Mouse (Mus musculus): ENCODE results near the gene 2610042L04Rik. TPM values are rescaled to one million over a fixed set of nuclear protein-coding genes. Genes with fewer than 3 reads are reported as not detected.
A peak's percentile ranks its signal among the peaks of the same experiment; 100 is the strongest.
"Not testable (repeated sequence)": the region's sequence is repeated elsewhere in the genome, so short reads cannot be mapped to it uniquely, and the experiment has no call there.

The 2610042L04Rik gene
- 0.74 and 1.3 TPM in 2 replicates for polyA plus RNA-seq (2014; fragmentation: Nextera tagmentation; extraction: Ambion mirVana)

- H3K27me3 ChIP-seq (ENCODE audit: control insufficient read depth, insufficient read depth, low read length); H3K4me1 ChIP-seq (ENCODE audit: control insufficient read depth, insufficient read depth, low read length); H3K9me3 ChIP-seq (replicated peaks; ENCODE audit: control insufficient read depth, low read length); H3K27ac ChIP-seq (replicated peaks; ENCODE audit: low read depth, low read length); H3K36me3 ChIP-seq (replicated peaks; ENCODE audit: control insufficient read depth, insufficient read depth, low read depth, low read length); ATAC-seq (replicated peaks; ENCODE audit: insufficient number of reproducible peaks, low FRiP score, low TSS enrichment, low read depth): not testable (repeated sequence)
- DNase-seq (ENCODE audit: low spot score): peak; percentile 25
- peak within 1 kb of the TSS; percentile 47 for H3K9ac ChIP-seq (replicated peaks; ENCODE audit: low read length)
- peak within 1 kb of the TSS; percentile 64 for H3K4me2 ChIP-seq (ENCODE audit: low read depth, low read length)
- WGBS: 2% methylated on average over 27 of the region's 48 CpGs
- H3K4me3 ChIP-seq (ENCODE audit: low read depth, low read length): peak within 1 kb of the TSS; percentile 35
These were observed at the start of gene 2610042L04Rik for GRCm38 (mm10) chr14:4334476-4335080. Gene 2610042L04Rik (plus strand): TSS chr14:4334763.

GRCm38 (mm10) chr14:4316983-4317382 is 17.6 kb upstream of the 2610042L04Rik start, which contains the start of gene Gm3149:
Gene Gm3149 (plus strand): TSS chr14:4317283.
- H3K4me3 ChIP-seq (ENCODE audit: low read depth, low read length); H3K4me2 ChIP-seq (ENCODE audit: low read depth, low read length); ATAC-seq (replicated peaks; ENCODE audit: insufficient number of reproducible peaks, low FRiP score, low TSS enrichment, low read depth); DNase-seq (ENCODE audit: low spot score); H3K36me3 ChIP-seq (replicated peaks; ENCODE audit: control insufficient read depth, insufficient read depth, low read depth, low read length); H3K9me3 ChIP-seq (replicated peaks; ENCODE audit: control insufficient read depth, low read length); H3K27me3 ChIP-seq (ENCODE audit: control insufficient read depth, insufficient read depth, low read length); H3K4me1 ChIP-seq (ENCODE audit: control insufficient read depth, insufficient read depth, low read length); H3K27ac ChIP-seq (replicated peaks; ENCODE audit: low read depth, low read length); H3K9ac ChIP-seq (replicated peaks; ENCODE audit: low read length): not testable (repeated sequence)
- WGBS: no CpG with 5 or more reads among the region's 1 CpGs

- DNase-seq (ENCODE audit: low spot score): not testable (repeated sequence)
- WGBS: 6% methylated on average over 7 of the region's 8 CpGs
These were observed 943 bp downstream of the 2610042L04Rik start for GRCm38 (mm10) chr14:4335506-4335905.

GRCm38 (mm10) chr14:4368991-4369390 is 34.4 kb downstream of the 2610042L04Rik start:
- H3K9ac ChIP-seq (replicated peaks; ENCODE audit: low read length); H3K36me3 ChIP-seq (replicated peaks; ENCODE audit: control insufficient read depth, insufficient read depth, low read depth, low read length); H3K4me2 ChIP-seq (ENCODE audit: low read depth, low read length); H3K4me1 ChIP-seq (ENCODE audit: control insufficient read depth, insufficient read depth, low read length); DNase-seq (ENCODE audit: low spot score); H3K9me3 ChIP-seq (replicated peaks; ENCODE audit: control insufficient read depth, low read length); H3K27me3 ChIP-seq (ENCODE audit: control insufficient read depth, insufficient read depth, low read length); H3K4me3 ChIP-seq (ENCODE audit: low read depth, low read length); ATAC-seq (replicated peaks; ENCODE audit: insufficient number of reproducible peaks, low FRiP score, low TSS enrichment, low read depth); H3K27ac ChIP-seq (replicated peaks; ENCODE audit: low read depth, low read length): not testable (repeated sequence)
- WGBS: 84% methylated on average over 3 of the region's 3 CpGs

More at GRCm38 (mm10) chr14:4335506-4335905, 943 bp downstream of the 2610042L04Rik start:
- not testable (repeated sequence) for H3K27ac ChIP-seq (replicated peaks; ENCODE audit: low read depth, low read length); ATAC-seq (replicated peaks; ENCODE audit: insufficient number of reproducible peaks, low FRiP score, low TSS enrichment, low read depth); H3K4me1 ChIP-seq (ENCODE audit: control insufficient read depth, insufficient read depth, low read length); H3K4me2 ChIP-seq (ENCODE audit: low read depth, low read length); H3K9me3 ChIP-seq (replicated peaks; ENCODE audit: control insufficient read depth, low read length); H3K36me3 ChIP-seq (replicated peaks; ENCODE audit: control insufficient read depth, insufficient read depth, low read depth, low read length); H3K27me3 ChIP-seq (ENCODE audit: control insufficient read depth, insufficient read depth, low read length); H3K9ac ChIP-seq (replicated peaks; ENCODE audit: low read length); H3K4me3 ChIP-seq (ENCODE audit: low read depth, low read length)

GRCm38 (mm10) chr14:4369691-4370090 is 35.1 kb downstream of the 2610042L04Rik start:
- DNase-seq (ENCODE audit: low spot score); H3K9ac ChIP-seq (replicated peaks; ENCODE audit: low read length); H3K4me3 ChIP-seq (ENCODE audit: low read depth, low read length); H3K36me3 ChIP-seq (replicated peaks; ENCODE audit: control insufficient read depth, insufficient read depth, low read depth, low read length); H3K4me1 ChIP-seq (ENCODE audit: control insufficient read depth, insufficient read depth, low read length); H3K27me3 ChIP-seq (ENCODE audit: control insufficient read depth, insufficient read depth, low read length); H3K4me2 ChIP-seq (ENCODE audit: low read depth, low read length); H3K27ac ChIP-seq (replicated peaks; ENCODE audit: low read depth, low read length); H3K9me3 ChIP-seq (replicated peaks; ENCODE audit: control insufficient read depth, low read length); ATAC-seq (replicated peaks; ENCODE audit: insufficient number of reproducible peaks, low FRiP score, low TSS enrichment, low read depth): not testable (repeated sequence)
- WGBS: 83% methylated on average over 3 of the region's 3 CpGs

DNA sequence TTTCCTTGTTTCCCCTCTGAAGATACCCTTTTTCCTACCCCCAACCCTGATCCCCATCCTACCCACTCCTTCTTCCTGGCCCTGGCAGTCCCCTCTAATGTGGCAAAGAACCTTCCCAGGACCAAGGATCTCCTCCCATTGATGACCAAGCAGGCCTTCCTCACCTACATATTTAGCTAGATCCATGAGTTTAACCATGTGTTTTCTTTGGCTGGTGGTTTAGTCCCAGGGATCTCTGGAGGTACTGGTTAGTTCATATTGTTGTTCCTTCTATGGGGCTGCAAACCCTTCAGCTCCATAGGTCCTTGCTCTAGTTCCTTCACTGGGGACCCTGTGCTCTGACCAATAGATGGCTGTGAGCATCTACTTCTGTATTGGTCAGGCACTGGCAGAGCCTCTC is 43.3 kb downstream of the 2610042L04Rik start:
- H3K9me3 ChIP-seq (replicated peaks; ENCODE audit: control insufficient read depth, low read length); ATAC-seq (replicated peaks; ENCODE audit: insufficient number of reproducible peaks, low FRiP score, low TSS enrichment, low read depth); H3K4me2 ChIP-seq (ENCODE audit: low read depth, low read length); H3K9ac ChIP-seq (replicated peaks; ENCODE audit: low read length); H3K27me3 ChIP-seq (ENCODE audit: control insufficient read depth, insufficient read depth, low read length); DNase-seq (ENCODE audit: low spot score); H3K4me1 ChIP-seq (ENCODE audit: control insufficient read depth, insufficient read depth, low read length); H3K4me3 ChIP-seq (ENCODE audit: low read depth, low read length); H3K27ac ChIP-seq (replicated peaks; ENCODE audit: low read depth, low read length); H3K36me3 ChIP-seq (replicated peaks; ENCODE audit: control insufficient read depth, insufficient read depth, low read depth, low read length): not testable (repeated sequence)

DNA sequence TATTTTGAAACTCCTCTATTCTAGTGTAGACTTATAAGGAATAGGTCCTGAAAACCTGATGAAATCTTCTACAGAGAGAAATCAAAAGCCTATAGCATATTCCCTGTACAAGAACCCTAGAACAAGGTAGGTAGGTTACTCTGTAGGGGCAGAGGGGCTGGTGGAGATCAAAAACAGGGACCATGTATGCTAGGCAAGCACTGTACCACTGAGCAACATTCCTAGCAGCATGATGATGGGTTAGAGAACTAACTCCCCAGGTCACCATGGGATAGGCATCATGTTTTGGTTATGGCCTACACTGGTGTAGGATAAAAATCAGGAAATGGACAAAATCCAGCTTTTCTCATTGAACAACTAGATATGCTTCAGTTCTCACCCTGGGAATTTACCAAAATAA is 51.0 kb downstream of the 2610042L04Rik start:
- not testable (repeated sequence) for H3K4me3 ChIP-seq (ENCODE audit: low read depth, low read length); H3K9me3 ChIP-seq (replicated peaks; ENCODE audit: control insufficient read depth, low read length); H3K27me3 ChIP-seq (ENCODE audit: control insufficient read depth, insufficient read depth, low read length); H3K4me1 ChIP-seq (ENCODE audit: control insufficient read depth, insufficient read depth, low read length); H3K9ac ChIP-seq (replicated peaks; ENCODE audit: low read length); H3K4me2 ChIP-seq (ENCODE audit: low read depth, low read length); ATAC-seq (replicated peaks; ENCODE audit: insufficient number of reproducible peaks, low FRiP score, low TSS enrichment, low read depth); H3K27ac ChIP-seq (replicated peaks; ENCODE audit: low read depth, low read length); H3K36me3 ChIP-seq (replicated peaks; ENCODE audit: control insufficient read depth, insufficient read depth, low read depth, low read length); DNase-seq (ENCODE audit: low spot score)

DNA sequence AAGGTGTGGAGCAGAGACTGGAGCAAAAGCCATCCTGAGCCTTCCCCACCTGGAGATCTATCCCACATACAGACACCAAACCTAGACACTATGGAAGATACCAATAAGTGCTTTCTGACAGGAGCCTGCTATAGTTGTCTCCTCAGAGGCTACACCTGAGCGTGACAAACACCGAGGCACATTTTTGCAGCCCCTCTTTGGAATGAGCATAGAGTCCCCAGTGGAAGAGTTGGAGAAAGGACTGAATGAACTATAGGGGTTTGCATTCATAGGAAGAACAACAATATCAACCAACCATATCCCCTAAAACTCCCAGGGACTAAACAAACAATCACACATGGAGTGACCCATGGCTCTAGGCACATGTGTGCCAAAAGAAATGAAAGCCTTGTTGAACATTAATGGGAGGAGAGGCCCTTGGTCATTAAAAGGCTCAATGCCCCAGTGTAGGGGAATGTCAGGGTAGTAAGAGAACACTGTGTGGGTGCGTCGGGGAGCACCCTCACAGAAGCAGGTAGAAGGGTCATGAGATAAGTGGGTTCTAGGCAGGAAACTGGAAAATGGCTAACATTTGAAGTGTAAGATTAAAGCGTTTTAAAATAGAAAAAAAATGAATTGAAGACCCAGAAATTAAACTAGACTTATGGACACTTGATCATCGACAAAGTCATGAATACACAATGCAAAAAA is 58.4 kb downstream of the 2610042L04Rik start:
- H3K9ac ChIP-seq (replicated peaks; ENCODE audit: low read length); H3K4me1 ChIP-seq (ENCODE audit: control insufficient read depth, insufficient read depth, low read length); DNase-seq (ENCODE audit: low spot score); H3K27me3 ChIP-seq (ENCODE audit: control insufficient read depth, insufficient read depth, low read length); H3K9me3 ChIP-seq (replicated peaks; ENCODE audit: control insufficient read depth, low read length); H3K4me3 ChIP-seq (ENCODE audit: low read depth, low read length); H3K4me2 ChIP-seq (ENCODE audit: low read depth, low read length); H3K36me3 ChIP-seq (replicated peaks; ENCODE audit: control insufficient read depth, insufficient read depth, low read depth, low read length); H3K27ac ChIP-seq (replicated peaks; ENCODE audit: low read depth, low read length); ATAC-seq (replicated peaks; ENCODE audit: insufficient number of reproducible peaks, low FRiP score, low TSS enrichment, low read depth): not testable (repeated sequence)
- 81% methylated on average over 2 of the region's 6 CpGs for WGBS

Data from embryonic facial prominence, embryonic 11.5 days (tissue).